Mouse (Mus musculus) CH12.LX (cell line): ENCODE data around the gene Ifi203. TPM values are rescaled to one million over a fixed set of nuclear protein-coding genes. Genes with fewer than 3 reads are reported as not detected.
"Not testable (repeated sequence)": the region's sequence is repeated elsewhere in the genome, so short reads cannot be mapped to it uniquely, and the experiment has no call there.

Experiments used
- DNase-seq: peaks from one replicate; pipeline ENCODE4 v3.0.0-alpha.2; 2013; ENCODE audit errors: extremely low read depth
- H3K27ac ChIP-seq: 2 replicates; pipeline ENCODE4 v1.5.1; 2012; ENCODE audit warnings: low read depth, mild to moderate bottlenecking, control low read depth, moderate library complexity; ENCODE audit not compliant: insufficient read depth
- H3K27me3 ChIP-seq: replicated peaks from 2 replicates; pipeline ENCODE3; 2012; ENCODE audit warnings: inconsistent platforms
- H3K36me3 ChIP-seq, 2 experiments: replicated peaks in 1 of 2; 2 replicates each; pipeline versions ENCODE3 to v1.6.1; 2012; ENCODE audit warnings: inconsistent platforms in 1 of 2, low read length in 1 of 2, mild to moderate bottlenecking in 1 of 2, mixed read lengths in 1 of 2, moderate library complexity in 1 of 2; ENCODE audit not compliant: control insufficient read depth in 1 of 2, insufficient read depth in 1 of 2
- H3K4me1 ChIP-seq, 2 experiments: 2 replicates each; pipeline ENCODE4 v1.6.1; 2012; ENCODE audit warnings: inconsistent platforms in 1 of 2, moderate library complexity in 1 of 2; ENCODE audit not compliant: insufficient read depth in 2 of 2, control insufficient read depth in 1 of 2
- H3K4me2 ChIP-seq: 2 replicates; pipeline ENCODE4 v1.6.1; 2012; ENCODE audit warnings: low read depth, mild to moderate bottlenecking, control low read depth; ENCODE audit not compliant: poor library complexity, insufficient read depth, severe bottlenecking
- H3K4me3 ChIP-seq, 3 experiments: fragments of 150-350 bp in 1 of 3; sonication (generic) in 1 of 3; replicated peaks in 1 of 3; 2 replicates each; pipeline versions ENCODE3 to v1.5.1; 2011 to 2012; ENCODE audit warnings: low read depth in 2 of 3, low read length in 2 of 3, mild to moderate bottlenecking in 2 of 3, moderate library complexity in 2 of 3, control low read depth in 1 of 3, improper control_type of control experiment in 1 of 3, inconsistent platforms in 1 of 3, mixed read lengths in 1 of 3; ENCODE audit not compliant: poor library complexity in 1 of 3
- H3K79me2 ChIP-seq: replicated peaks from 2 replicates; pipeline ENCODE4 v1.6.1; 2012; ENCODE audit warnings: mild to moderate bottlenecking, moderate library complexity; ENCODE audit not compliant: control insufficient read depth, poor library complexity, insufficient read depth, severe bottlenecking; ENCODE audit errors: extremely low read depth
- H3K9ac ChIP-seq: 2 replicates; pipeline ENCODE4 v1.6.1; 2012; ENCODE audit warnings: low read depth, mild to moderate bottlenecking, control low read depth, moderate library complexity; ENCODE audit not compliant: insufficient read depth
- H3K9me3 ChIP-seq: replicated peaks from 2 replicates; pipeline ENCODE3; 2012; ENCODE audit warnings: low read length, inconsistent platforms, mixed read lengths
- CHD1 ChIP-seq: IDR thresholded peaks from 2 replicates; pipeline ENCODE4 v1.6.1; 2012; ENCODE audit warnings: low read depth, low read length, improper control_type of control experiment, inconsistent platforms
- TBP ChIP-seq: conservative IDR thresholded peaks from 2 replicates; pipeline ENCODE4 v1.6.1; 2011; ENCODE audit warnings: low read depth, low read length, improper control_type of control experiment
- USF1 ChIP-seq: IDR thresholded peaks from 2 replicates; pipeline ENCODE4 v1.6.1; 2014; ENCODE audit warnings: low read depth, mild to moderate bottlenecking, inconsistent platforms, low read length, improper control_type of control experiment
- dilution Hi-C: fragments of 300-500 bp; cut with MboI; formaldehyde crosslinking; loops from 2 replicates; pipeline ENCODE4 v1.14.3; 2020; ENCODE audit warnings: low sequenced_read_pairs; ENCODE audit not compliant: extremely low pct_unique_long_range_greater_than_20kb, extremely low pct_ligation_motif_present
- in situ Hi-C: fragments of 300-500 bp; cut with MboI; formaldehyde crosslinking; loops from 3 replicates; pipeline ENCODE4 v1.14.3; 2019; ENCODE audit warnings: low sequenced_read_pairs, low pct_ligation_motif_present, low pct_unique_long_range_greater_than_20kb, mixed read lengths
- polyA plus RNA-seq: library from polyadenylated mRNA; unstranded; fragments of >175 nt; gene quantifications from 2 replicates; pipeline ENCODE4 v1.2.1, GENCODE M21; 2012; ENCODE audit warnings: low read depth; ENCODE audit not compliant: insufficient read length
- total RNA-seq, 2 experiments: library from RNA; depleted of rRNA; stranded (reverse); fragments of 300-350 nt in 1 of 2; fragments of >200 nt in 1 of 2; gene quantifications; 2 replicates each; pipeline ENCODE4 v1.2.3; 2012 to 2014

Gene Ifi203
- total RNA-seq (2012; rRNA removed) (13.3 and 14.2 TPM in 2 replicates), total RNA-seq (2014; rRNA removed) (27.5 and 35.8 TPM in 2 replicates), polyA plus RNA-seq (33.0 and 36.5 TPM in 2 replicates)

DNA sequence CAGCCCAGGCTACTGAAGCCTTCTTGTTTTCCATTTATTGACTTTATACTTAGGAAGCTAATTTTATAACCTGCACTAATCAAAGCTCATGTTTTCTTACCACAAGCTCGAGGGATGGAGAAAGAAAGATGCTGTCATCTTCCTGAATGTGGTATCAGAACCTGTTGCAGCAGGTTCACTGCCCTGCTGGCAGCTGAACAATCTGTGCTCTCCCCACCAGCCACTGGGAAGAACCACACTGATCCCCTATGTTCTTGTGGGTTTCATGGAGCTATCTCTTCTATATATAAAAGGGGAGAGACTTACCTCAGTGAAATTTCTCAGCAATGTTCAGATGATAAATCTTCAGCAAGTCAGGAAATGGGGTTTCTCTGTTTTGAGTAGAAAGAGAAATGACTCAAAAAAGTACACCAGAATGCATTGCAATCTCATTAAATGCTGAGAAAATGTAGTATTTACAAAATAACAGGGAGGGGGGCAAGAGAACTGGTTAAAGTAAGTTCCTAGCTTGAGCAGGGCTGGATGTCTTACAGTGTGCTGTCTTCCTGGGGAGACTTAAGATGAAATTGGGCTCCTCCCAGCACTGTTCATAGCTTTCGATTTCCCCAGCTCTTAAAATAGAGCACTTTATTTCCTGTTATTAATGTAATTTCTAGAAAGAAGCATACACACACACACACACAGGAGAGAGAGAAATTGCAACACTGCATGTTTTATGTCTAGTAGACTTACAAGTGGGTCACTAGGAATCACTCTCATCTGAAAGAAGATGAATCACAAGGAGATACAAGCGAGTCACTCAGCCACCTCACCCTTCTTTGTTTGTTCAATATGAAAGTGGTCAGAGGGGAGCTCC, at the start of gene Ifi203, which contains the start of gene Mndal:
Gene Ifi203 (minus strand): TSS at position 749 of the 856 bp plus-strand sequence.
Gene Mndal (minus strand): TSS at position 568 of the 856 bp plus-strand sequence.
- Histone ChIP-seq H3K4me3 (peak within 1 kb of the TSS; percentile 34 to 67 (median 55)), H3K9ac (peak within 1 kb of the TSS; percentile 69), H3K4me2 (peak within 1 kb of the TSS; percentile 92), H3K27ac (peak within 1 kb of the TSS; percentile 31; the same call in 1 of the 2 replicates)
- H3K79me2 ChIP-seq, in situ Hi-C loops, H3K27me3 ChIP-seq, dilution Hi-C loops, H3K4me1 ChIP-seq, H3K9me3 ChIP-seq, H3K36me3 ChIP-seq: not testable (repeated sequence)
- DNase-seq = peak; percentile 30

DNA sequence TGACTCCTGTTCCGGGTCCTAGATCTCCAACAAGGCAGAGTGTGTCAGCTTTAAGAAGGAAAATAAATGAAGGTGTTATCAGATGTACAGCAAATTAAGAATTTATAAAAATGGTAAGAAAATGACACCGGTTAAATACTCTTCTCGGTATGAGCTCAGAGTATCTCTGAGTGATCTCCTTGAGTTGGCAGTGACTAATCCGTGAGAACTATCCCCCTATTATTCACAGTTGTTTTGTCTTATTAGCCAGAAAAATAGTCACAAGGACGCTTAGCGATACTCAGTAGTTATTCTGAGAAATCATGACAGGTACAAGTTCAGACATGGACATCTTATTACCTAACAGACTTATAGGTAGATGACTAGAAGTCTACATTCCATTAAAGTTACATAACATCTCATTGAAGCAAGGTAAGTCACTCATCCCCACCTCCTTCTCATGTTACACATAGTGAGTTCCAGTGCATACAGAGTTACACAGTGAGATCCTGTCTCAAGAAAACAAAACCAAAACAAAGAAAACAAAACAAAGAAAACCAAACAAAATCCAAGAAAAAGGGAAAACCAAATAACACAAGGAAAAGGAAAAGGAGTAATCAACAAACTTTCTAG, 40.3 kb upstream of the Ifi203 start, which contains the start of gene Ifi202b:
Gene Ifi202b (minus strand): TSS at position 51 of the 612 bp plus-strand sequence.
- H3K27me3 ChIP-seq, H3K27ac ChIP-seq, H3K4me2 ChIP-seq, DNase-seq, dilution Hi-C loops, H3K36me3 ChIP-seq, H3K9ac ChIP-seq, H3K4me3 ChIP-seq, H3K4me1 ChIP-seq, in situ Hi-C loops, H3K79me2 ChIP-seq, H3K9me3 ChIP-seq: not testable (repeated sequence)

DNA sequence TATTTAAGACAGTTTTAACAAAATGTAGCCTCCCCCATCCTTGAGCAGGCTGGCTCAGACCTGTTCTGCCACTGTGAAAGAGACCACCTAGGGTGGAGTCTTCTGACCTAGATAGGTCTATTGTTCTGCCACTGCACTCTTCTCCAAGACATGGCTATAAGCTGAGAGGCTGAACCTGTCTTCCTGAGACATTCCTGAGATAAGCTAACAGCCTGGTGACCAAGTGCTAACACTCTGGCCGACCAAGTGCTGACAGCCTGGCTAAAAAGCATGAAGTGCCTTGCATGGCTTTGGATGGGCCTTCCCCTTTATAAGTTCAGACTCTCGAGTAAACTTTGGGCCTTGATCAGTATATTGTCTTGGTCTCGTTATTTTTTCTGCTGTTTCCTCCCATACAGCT, 38.6 kb upstream of the Ifi203 start:
- DNase-seq, H3K9ac ChIP-seq, H3K9me3 ChIP-seq, dilution Hi-C loops, H3K27me3 ChIP-seq, H3K36me3 ChIP-seq, in situ Hi-C loops, H3K4me2 ChIP-seq, H3K4me1 ChIP-seq, H3K4me3 ChIP-seq, H3K79me2 ChIP-seq, H3K27ac ChIP-seq: not testable (repeated sequence)

DNA sequence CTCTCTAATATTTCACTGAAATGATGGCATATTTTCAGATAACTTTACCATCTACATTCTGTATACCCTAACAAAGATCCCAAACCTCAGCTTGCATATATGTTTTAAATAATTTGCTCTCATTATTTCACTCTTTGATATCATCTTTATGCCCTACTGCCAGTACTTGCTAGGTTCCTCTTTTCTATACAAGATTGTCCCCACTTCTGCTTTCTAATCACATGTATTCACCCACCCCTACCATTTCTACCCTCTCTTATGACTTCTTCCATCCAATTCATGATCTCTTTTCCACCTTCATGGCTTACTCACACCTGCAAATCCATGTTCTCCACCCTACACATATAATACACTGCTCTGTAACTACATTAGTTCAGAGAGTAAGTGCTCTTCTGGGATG, 35.1 kb upstream of the Ifi203 start:
- Histone ChIP-seq H3K9ac (no peak overlapping the region), H3K36me3 (no peaks in the 10 kb centered on the region), H3K4me1 (peaks cover 0 to 4% of the 10 kb centered on the region in 2 experiments; a peak in 1 of 4 replicates), H3K27me3 (no peaks in the 10 kb centered on the region), H3K4me3 (no peak overlapping the region), H3K9me3 (no peaks in the 10 kb centered on the region), H3K4me2 (no peak overlapping the region), H3K27ac (no peak overlapping the region), H3K79me2 (no peaks in the 10 kb centered on the region)
- dilution Hi-C loops (no loop called here), in situ Hi-C loops (no loop called here)
- peak; percentile 9 for DNase-seq
- TF ChIP-seq CHD1 = no peak
- no peak for TF ChIP-seq USF1
- no peak for TF ChIP-seq TBP
